Mouse (Mus musculus): ENCODE measurements around the gene Bach2. TPM values are rescaled to one million over a fixed set of nuclear protein-coding genes. Genes with fewer than 3 reads are reported as not detected.
A peak's percentile ranks its signal among the peaks of the same experiment; 100 is the strongest.

Gene Bach2
- total RNA-seq, 2 experiments from 2014 or later = 2.1 to 3.9 TPM

DNA sequence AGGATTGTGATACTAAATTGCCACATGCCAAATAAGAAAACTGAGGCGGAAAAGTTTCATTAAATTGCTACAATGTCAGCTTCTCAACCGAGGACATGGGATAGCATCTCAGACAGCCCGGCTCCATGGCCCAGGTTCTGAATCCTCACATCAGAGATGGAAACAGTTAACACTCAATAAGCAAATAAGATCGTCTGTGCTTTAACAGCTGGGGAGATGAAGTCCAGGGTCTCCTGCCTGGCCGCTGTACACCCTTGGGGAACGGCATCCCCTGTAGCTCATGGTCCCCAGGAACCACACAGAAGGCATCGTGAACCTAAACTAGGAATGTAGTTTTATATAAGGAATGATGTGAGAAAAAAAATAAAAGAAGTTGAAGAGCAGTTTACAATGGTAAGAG lies 297.0 kb downstream of the Bach2 start:
- intact Hi-C loops (cut with DNase I) = loop anchor here (2.0 to 5.0 kb wide), 3 partner anchors 233 to 478 kb away; partner anchors contain the start of gene Bach2
- no peak for DNase-seq

DNA sequence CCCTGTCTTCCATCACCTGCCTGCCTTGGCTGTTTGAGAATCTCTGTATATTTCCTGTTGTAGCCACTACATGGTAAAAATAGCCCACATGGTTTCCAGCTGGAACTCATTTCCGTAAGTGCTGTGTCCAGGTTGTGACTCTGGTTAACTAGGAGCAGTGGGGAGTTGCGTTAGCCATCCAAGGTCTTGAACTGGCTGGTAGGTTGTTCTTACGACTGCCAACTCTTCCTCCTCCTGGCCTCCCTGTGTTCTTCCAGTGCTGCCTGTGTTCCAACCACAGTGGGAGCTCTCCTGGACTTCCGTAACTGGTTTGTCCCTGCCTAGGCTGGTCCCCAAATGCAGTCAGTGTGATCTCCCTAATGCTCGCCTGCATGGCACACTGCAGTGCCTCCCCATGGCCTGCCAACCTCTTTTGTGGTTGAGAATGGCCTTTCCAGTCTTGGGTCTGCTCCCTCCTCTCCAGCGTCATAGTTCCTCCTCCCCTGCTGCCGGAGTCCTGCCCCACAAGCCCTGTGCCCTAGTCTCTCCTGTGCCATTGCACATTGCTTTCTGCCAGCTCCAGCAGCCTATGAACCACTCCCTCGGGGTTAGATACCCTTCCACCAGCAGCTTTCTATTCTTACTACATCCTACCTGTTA lies 298.4 kb downstream of the Bach2 start:
- no peak for DNase-seq
- intact Hi-C loops (cut with DNase I) = loop anchor here (2.0 to 5.0 kb wide), 3 partner anchors 235 to 480 kb away; partner anchors contain the start of gene Bach2

DNA sequence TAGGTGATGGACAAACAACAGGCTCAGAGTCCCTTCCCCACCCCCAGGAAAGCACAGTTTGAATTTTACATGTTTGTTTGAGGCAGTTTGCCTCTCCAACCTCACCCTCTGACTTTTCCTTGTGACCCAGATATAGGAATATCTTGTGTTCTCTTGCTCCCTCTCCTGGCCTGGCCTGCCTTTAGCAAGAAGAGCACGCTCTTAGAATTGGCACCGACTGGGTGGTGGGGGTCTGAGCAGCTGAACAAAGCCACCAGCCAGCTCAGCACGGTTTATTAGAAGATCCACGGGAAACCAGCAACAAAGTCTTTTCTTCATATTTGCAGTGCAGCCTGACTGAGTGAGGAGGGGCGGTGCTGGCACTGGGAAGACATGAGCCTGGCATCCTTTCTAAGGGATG lies 299.5 kb downstream of the Bach2 start:
- intact Hi-C loops (cut with DNase I) = loop anchor here (2.0 to 5.0 kb wide), 3 partner anchors 236 to 481 kb away; no protein-coding TSS in a partner anchor
- DNase-seq = peak; percentile 43 to 47

DNA sequence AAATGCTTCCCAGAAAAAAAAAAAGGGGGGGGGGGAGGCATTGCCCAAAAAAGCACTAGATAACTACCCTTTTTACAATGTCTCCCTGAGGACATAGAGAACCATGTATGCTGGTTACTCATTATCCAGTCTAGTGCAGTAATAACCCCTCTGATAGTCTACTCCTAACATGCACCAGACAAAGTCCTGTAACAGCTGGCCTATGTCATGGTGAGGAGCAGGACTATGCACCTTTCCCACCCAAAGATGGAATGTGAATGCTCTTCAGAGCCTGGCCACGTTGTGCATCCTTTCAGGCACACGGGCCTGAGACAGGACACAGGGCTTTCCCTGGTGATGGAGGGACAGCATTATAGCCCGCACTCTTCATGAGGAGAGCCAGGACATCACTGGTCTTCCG lies 299.9 kb downstream of the Bach2 start:
- intact Hi-C loops (cut with DNase I) = loop anchor here (2.0 to 5.0 kb wide), 3 partner anchors 236 to 481 kb away; no protein-coding TSS in a partner anchor
- no peak for DNase-seq

DNA sequence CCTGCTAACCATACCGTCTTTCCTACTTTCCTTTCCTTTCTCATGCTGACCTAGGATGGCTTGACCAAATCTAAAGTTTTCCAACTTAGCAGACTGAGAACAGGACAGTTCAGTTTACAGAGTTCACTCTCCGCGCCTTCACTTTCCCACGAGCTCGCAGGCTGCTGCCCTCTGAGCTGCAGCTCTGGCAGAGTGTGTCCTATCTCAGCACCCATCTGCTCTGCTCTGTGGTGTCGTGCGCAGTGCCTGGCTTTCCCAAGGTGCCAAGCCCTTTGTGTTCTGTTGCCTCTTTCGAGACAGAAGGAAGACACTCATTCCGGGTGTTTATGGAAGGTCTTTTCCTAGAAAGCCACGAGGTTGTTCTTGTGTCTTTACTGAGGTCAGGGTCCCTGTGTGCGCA lies 300.4 kb downstream of the Bach2 start:
- DNase-seq = no peak
- intact Hi-C loops (cut with DNase I) = loop anchor here (2.0 to 5.0 kb wide), 3 partner anchors 237 to 482 kb away; no protein-coding TSS in a partner anchor

DNA sequence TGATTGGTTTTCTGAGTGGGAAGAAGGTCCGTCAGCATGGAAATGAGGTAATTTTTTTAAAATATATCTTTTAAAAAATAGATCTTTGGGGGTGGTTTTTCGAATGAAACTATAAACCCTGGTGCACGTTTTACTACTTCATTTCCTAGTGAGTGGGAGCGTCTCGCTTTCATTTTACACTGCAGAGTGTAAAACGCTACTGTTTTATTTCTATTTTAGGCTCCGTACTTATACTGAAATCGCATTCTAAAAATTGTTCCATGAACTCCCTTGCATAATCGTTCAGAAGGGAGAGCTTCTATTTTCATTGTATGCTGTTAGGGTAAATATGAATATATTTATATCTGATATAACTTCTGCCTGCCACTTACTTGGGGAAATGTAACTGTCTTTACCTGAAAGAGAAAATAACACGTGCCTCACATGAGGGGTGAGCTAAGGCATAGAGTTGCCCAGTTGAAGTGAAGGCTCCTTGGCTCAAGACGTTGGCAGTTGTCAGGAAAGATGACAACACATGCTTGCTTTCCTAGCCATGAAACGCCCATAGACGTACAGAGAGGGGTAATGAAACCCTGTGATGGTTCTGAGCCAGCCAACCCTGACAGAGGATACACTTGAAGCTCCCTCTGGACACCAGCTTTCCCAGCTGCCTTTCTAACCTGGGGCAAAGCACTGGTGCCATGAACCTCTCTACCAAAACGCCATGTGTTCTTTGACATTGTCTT lies 306.4 kb downstream of the Bach2 start:
- intact Hi-C loops (cut with DNase I) = no loop called here
- no peak for DNase-seq

DNA sequence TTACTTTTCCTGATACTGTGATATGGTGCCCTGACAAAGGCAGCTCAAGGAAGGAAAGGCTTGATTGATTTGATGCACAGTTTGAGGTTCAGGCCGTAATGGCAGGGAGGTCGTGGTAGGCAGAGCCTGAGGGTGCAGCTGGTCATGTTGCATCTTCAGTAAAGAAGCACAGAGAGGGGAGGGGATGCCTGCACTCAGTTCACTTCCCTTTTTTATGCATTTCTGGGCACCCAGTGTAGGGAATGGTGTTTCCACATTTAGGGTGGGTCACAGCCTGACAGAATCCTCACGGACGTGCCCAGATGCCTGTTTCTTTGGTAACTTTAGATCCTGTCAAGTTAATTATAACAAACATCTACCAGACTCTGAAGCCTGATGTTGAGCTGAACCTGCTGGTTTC lies 306.9 kb downstream of the Bach2 start:
- intact Hi-C loops (cut with DNase I) = no loop called here
- no peak for DNase-seq

DNA sequence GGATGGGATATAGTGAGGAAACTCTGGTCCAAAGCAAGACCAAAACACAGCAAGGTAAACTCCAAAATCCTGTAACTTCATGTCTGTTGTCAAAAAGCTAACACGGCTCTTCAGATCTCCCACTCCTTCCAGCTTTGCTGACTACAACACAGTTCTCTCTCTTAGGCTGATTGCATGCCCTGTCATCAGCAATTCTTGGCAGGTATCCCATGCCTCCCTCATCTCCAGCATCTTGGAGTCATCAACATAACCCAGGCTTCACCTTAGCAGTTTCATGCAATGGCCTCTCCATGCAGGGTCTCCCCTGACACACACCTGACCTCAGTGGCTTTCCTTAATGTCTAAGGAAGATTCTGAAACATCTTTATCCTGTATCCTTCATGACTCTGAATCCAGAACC lies 310.5 kb downstream of the Bach2 start:
- intact Hi-C loops (cut with DNase I) = no loop called here
- no peak for DNase-seq

DNA sequence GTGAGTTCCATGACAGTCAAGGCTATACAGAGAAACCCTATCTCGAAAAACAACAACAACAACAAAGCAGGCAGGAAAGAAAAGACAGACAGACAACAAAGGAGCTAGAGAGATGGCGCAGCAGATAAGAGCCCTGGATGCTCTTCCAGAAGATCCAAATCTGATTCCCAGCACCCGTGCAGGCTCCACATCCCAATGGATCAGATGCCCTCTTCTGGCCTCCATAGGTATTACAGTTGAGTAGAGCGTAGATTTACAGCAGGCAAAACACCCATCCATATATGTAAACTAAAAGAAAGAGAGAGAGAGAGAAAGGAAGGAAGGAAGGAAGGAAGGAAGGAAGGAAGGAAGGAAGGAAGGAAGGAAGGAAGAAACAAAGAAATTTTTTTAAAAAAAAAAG lies 312.7 kb downstream of the Bach2 start:
- DNase-seq = no peak
- intact Hi-C loops (cut with DNase I) = no loop called here

DNA sequence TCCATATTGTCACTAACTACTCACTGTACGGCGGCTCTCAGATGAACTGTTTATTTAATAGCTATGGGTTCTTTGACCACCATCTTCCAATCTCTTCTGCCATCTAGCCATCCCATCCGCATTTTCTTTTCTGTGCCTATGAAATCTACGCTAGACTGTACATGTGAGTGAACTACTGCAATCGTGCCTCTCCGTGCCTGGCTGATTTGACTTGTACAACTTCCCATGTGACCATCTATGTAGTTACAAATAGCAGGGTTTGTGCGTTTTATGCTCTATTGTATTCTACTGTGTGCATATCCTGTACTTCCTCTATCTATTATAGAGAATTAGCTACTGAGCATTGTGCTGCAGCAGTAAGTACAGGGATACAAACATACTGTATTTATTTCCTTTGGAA lies 316.9 kb downstream of the Bach2 start:
- intact Hi-C loops (cut with DNase I) = no loop called here
- DNase-seq = no peak

DNA sequence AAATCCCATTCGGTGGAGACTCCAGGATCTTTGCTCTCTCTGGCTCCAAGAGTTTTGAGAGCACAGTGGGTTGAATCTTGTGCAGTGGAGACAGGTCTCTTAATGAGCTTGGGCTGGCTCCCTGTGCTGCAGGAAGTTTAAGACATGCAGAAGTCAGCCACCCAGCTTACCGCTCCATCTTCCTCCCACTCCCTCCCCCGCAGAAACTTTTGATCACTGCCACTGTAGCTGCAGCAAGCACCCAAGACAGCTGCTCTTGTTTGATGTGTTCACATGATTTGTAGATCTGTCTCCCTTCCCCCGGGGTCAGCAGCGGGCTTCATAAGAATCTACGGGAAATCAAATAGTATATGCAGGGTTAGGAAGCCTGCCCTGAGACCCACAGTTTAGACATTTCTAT lies 321.6 kb downstream of the Bach2 start:
- intact Hi-C loops (cut with DNase I) = no loop called here
- DNase-seq = no peak

DNA sequence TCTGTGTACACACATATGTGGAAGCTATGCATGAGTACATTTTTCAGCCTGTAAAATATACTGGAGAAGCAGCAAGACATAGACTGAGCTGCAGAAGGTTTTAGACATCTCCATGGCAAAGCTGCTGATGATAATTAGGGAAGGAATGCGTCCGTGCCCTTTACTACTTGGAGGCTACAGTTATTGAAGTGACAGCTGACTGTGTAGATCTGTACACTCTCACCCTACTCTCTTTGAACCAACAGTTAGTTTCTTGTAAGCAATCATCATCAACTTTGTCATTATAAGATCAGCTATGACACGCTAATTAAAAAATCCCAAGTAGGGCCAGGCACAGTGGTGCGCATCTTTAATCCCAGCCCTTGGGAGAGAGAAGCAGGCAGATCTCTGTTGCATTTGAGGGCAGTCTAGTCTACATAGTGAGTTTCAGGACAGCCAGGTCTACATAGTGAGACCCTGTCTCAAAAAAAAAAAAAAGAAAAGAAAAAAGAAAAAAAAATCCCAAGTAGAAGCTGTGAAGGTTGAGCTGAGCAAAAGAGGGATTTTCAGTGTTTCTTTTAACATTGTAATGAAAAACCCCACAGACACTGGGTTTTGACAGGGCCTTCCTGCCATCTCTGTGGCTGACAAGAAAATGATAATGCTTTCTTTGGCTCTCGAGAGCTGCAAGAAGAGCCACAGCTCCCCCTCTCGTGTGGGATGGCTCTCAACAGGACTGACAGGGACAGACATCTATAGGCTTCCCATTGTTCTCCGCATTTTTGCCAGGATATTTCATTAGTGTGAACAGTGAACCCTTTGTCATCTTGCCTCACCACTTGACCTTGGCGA lies 322.3 kb downstream of the Bach2 start:
- intact Hi-C loops (cut with DNase I) = no loop called here
- no peak for DNase-seq

DNA sequence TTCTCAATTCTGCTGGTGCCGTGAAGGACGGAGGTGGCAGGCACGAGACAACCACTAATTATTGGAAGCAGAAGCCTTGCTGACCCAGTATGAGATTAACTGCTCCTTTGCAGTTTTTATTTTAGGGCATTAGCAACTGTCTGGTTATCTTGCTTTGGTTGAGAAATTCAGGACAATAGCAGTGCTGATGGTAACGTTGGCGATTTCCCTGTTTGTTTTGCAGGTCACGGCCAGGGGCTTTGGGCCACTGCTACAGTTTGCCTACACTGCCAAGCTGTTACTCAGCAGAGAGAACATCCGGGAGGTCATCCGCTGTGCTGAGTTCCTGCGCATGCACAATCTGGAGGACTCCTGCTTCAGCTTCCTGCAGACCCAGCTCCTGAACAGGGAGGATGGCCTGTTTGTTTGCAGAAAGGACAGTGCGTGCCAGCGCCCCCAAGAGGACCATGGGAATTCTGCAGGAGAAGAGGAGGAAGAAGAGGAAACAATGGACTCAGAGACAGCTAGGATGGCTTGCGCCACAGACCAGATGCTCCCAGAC lies 323.0 kb downstream of the Bach2 start:
- peak in 1 of 2 experiments; percentile 25 for DNase-seq
- intact Hi-C loops (cut with DNase I) = no loop called here

DNA sequence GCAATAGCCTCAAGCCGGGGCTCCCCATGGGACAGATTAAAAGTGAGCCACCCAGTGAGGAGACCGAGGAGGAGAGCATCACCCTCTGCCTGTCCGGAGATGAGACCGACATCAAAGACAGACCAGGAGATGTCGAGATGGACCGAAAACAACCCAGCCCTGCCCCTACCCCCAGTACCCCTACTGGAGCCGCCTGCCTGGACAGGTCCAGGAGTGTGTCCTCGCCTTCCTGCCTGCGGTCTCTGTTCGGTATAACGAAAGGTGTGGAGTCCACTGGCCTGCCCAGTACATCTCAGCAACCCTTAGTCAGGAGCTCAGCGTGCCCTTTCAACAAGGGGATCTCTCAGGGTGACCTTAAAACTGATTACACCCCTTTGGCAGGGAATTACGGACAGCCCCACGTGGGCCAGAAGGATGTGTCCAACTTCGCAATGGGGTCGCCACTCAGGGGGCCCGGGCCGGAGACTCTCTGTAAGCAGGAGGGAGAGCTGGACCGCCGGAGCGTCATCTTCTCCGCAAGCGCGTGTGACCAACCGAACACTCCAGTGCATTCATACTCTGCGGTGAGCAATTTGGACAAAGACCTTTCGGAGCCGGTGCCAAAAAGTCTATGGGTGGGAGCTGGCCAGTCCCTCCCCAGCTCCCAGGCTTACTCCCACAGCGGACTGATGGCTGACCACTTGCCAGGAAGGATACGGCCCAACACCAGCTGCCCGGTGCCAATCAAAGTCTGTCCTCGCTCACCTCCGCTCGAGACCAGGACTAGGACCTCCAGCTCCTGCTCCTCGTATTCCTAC lies 323.9 kb downstream of the Bach2 start:
- no peak for DNase-seq
- intact Hi-C loops (cut with DNase I) = no loop called here

DNA sequence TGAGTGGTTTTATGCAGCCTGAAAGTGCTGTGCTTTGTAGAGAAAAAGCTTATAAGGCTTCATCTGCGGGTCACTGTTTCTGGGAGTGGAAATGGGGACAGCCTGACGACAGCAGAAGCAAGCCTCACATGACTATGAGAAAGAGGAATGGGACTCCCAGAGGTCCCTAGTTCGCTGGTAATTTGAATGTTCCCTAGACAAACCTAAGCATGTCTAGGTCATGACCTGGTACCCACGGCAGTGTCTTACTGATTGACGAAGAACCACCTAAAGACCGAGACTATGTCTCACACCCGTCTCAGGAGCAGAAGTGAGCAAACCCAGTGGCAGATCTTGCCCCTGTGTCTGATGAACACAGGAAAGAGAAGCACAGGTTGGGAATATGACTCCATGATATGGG lies 325.8 kb downstream of the Bach2 start:
- intact Hi-C loops (cut with DNase I) = no loop called here

DNA sequence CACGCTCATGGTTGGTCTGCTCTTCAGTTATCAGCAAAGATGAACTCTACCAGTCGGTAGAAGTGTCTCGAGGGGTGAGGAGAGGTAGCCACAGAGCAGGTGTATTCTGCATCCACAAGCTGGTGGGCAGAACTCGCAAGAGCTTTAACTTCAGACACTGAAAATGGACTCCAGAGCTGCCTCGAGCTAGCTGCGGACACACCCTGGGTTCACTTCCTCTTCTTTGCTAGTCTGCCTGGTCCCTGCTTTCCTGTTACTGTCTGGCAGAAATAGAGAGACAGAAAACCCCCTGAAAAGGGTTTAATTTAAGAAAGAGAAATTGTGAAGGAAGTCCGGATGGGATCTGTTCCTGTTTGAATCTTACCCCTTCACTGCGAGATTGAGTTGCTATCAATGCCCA lies 326.3 kb downstream of the Bach2 start:
- intact Hi-C loops (cut with DNase I) = no loop called here
- no peak for DNase-seq

More for the DNA sequence above, 325.8 kb downstream of the Bach2 start:
- no peak for DNase-seq

DNA sequence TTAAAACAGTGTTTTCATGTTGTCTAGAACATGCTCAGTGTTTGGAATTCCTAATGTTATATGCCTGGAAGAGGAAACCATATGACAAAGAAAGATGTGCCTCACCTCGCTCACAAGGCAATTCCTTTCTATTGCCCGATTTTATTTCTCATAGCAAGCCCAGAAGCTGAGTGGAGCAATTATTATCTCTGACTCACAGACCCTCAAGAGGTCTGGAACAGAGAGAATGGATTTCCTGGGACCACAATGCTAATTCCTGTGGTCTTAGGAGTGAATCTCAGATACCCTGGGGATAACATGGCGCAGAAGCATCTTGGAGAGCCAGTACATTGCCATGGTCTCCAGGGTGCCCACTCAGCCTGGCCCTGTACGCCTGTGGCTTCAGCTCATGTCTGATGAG lies 330.4 kb downstream of the Bach2 start:
- no peak for DNase-seq
- intact Hi-C loops (cut with DNase I) = no loop called here

DNA sequence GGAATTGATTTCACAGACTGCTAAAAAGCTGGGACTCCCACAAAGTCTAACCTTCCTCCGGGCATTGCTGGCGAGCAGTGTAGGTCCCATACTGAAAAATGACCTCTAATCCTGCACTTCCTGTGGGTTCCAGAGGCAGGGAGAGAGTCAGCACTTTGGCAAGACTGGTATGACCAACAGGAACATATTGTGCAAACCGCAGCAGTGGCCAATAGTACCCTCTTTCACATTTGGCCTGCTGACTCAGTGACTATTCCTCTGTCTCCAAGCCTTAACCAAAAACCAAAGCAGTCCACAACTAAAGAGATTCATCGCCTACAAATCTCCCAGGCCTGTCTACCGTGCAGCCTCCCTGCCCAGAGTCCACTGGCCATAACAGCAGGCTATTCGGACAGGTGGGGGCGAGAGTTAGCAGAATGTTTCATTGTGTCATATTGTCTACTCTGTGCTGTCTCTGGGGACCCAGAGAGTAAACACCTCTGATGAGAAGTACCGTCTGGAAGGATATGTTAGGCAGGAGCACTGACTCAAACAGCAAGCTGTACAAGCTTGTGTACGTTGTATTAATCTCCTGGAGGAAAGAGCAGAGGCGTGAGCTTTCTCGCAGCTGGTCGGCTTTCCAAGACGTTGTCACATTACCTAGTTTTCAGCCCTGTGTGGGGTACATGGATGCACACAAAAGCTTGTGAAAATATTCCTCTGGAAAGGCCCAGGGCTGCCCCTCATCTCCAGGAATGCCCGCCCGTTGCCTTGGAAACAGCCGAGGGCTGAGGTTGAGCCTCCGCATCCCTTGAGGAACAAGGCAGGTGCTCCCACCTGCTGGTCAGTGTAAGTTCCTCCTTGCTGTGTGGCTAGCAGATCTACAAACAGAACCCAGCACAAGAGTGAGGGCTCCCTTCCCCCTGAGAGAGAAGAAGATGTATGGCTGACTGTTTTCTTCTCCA lies 331.7 kb downstream of the Bach2 start:
- no peak for DNase-seq
- intact Hi-C loops (cut with DNase I) = loop anchor here (10.0 kb wide), 1 partner anchor 415 kb away; no protein-coding TSS in a partner anchor

DNA sequence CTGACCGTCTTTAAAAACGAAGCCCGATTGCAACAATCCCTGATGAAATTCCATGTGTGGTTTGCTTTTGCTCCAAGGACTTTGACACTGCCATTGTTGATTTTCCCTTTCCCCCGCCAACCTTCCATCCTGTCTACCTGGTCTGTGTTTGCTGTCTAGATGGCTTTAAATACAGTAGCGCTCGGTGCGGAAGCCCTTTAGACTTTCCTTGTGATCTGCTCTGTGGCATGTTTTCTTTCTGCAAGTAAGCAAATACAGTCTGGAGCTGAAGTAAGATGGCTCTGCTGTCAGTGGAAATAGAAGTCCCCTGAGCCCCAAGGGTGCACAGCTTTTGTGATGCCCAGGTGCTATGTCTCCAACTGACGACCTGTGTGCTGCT lies 332.3 kb downstream of the Bach2 start:
- intact Hi-C loops (cut with DNase I) = loop anchor here (10.0 kb wide), 1 partner anchor 416 kb away; no protein-coding TSS in a partner anchor
- DNase-seq = no peak
